Mouse (Mus musculus): ENCODE results near the gene Ankrd34c. TPM values are rescaled to one million over a fixed set of nuclear protein-coding genes. Genes with fewer than 3 reads are reported as not detected.

The Ankrd34c gene
- polyA plus RNA-seq (2011; ENCODE audit: insufficient read depth, insufficient read length, low read depth, missing spikeins): not detected in 2 replicates

GRCm38 (mm10) chr9:89738295-89738694 lies at the start of gene Ankrd34c:
Gene Ankrd34c, minus strand, starts transcription at chr9:89738475.
- H3K9ac ChIP-seq (ENCODE audit: low read depth, poor library complexity, severe bottlenecking): no peak within 1 kb of the TSS
- TF ChIP-seq CTCF (IDR thresholded peaks at IDR 0.05; ENCODE audit: low read depth, low read length) (no peak), EP300 (IDR thresholded peaks at IDR 0.05; ENCODE audit: insufficient read depth, low read depth, low read length) (no peak), POLR2A (IDR thresholded peaks at IDR 0.05; ENCODE audit: insufficient read depth, low read length) (no peak)
- H3K27ac ChIP-seq (ENCODE audit: insufficient read depth, low read length): no peak within 1 kb of the TSS
- no peaks in the 10 kb centered on the region for H3K36me3 ChIP-seq (ENCODE audit: control insufficient read depth, insufficient read depth, low read length, poor library complexity, severe bottlenecking)
- no peak within 1 kb of the TSS for H3K4me3 ChIP-seq (ENCODE audit: low read depth, low read length)
- no peaks in the 10 kb centered on the region for H3K27me3 ChIP-seq (ENCODE audit: control insufficient read depth, insufficient read depth, low read length, poor library complexity, severe bottlenecking)
- H3K9me3 ChIP-seq (replicated peaks; ENCODE audit: control insufficient read depth, insufficient read depth, low read length, poor library complexity, severe bottlenecking): no peaks in the 10 kb centered on the region
- H3K4me1 ChIP-seq (ENCODE audit: control insufficient read depth, insufficient read depth, low read length): no peaks in the 10 kb centered on the region

- no peaks in the 10 kb centered on the region for H3K9me3 ChIP-seq (replicated peaks; ENCODE audit: control insufficient read depth, insufficient read depth, low read length, poor library complexity, severe bottlenecking)
- H3K4me1 ChIP-seq (ENCODE audit: control insufficient read depth, insufficient read depth, low read length): no peaks in the 10 kb centered on the region
- TF ChIP-seq CTCF (IDR thresholded peaks at IDR 0.05; ENCODE audit: low read depth, low read length): no peak
- no peak for TF ChIP-seq EP300 (IDR thresholded peaks at IDR 0.05; ENCODE audit: insufficient read depth, low read depth, low read length)
- no peak for TF ChIP-seq POLR2A (IDR thresholded peaks at IDR 0.05; ENCODE audit: insufficient read depth, low read length)
- H3K36me3 ChIP-seq (ENCODE audit: control insufficient read depth, insufficient read depth, low read length, poor library complexity, severe bottlenecking): no peaks in the 10 kb centered on the region
- no peaks in the 10 kb centered on the region; the same call in 1 of the 2 replicates for H3K27me3 ChIP-seq (ENCODE audit: control insufficient read depth, insufficient read depth, low read length, poor library complexity, severe bottlenecking)
- no peak overlapping the region for H3K4me3 ChIP-seq (ENCODE audit: low read depth, low read length)
- H3K9ac ChIP-seq (ENCODE audit: low read depth, poor library complexity, severe bottlenecking): no peak overlapping the region
- no peak overlapping the region for H3K27ac ChIP-seq (ENCODE audit: insufficient read depth, low read length)
These were observed 49.3 kb upstream of the Ankrd34c start for GRCm38 (mm10) chr9:89787532-89787931.

- no peaks in the 10 kb centered on the region for H3K36me3 ChIP-seq (ENCODE audit: control insufficient read depth, insufficient read depth, low read length, poor library complexity, severe bottlenecking)
- H3K9ac ChIP-seq (ENCODE audit: low read depth, poor library complexity, severe bottlenecking): no peak overlapping the region
- H3K9me3 ChIP-seq (replicated peaks; ENCODE audit: control insufficient read depth, insufficient read depth, low read length, poor library complexity, severe bottlenecking): no peaks in the 10 kb centered on the region
- H3K4me1 ChIP-seq (ENCODE audit: control insufficient read depth, insufficient read depth, low read length): no peaks in the 10 kb centered on the region
- H3K4me3 ChIP-seq (ENCODE audit: low read depth, low read length): no peak overlapping the region
- no peak overlapping the region for H3K27ac ChIP-seq (ENCODE audit: insufficient read depth, low read length)
- H3K27me3 ChIP-seq (ENCODE audit: control insufficient read depth, insufficient read depth, low read length, poor library complexity, severe bottlenecking): no peaks in the 10 kb centered on the region; the same call in 1 of the 2 replicates
- no peak for TF ChIP-seq POLR2A (IDR thresholded peaks at IDR 0.05; ENCODE audit: insufficient read depth, low read length)
- TF ChIP-seq CTCF (IDR thresholded peaks at IDR 0.05; ENCODE audit: low read depth, low read length): no peak
- no peak for TF ChIP-seq EP300 (IDR thresholded peaks at IDR 0.05; ENCODE audit: insufficient read depth, low read depth, low read length)
These were observed 43.2 kb upstream of the Ankrd34c start for GRCm38 (mm10) chr9:89781395-89781927.

- no peak for TF ChIP-seq CTCF (IDR thresholded peaks at IDR 0.05; ENCODE audit: low read depth, low read length)
- no peak for TF ChIP-seq POLR2A (IDR thresholded peaks at IDR 0.05; ENCODE audit: insufficient read depth, low read length)
- no peak for TF ChIP-seq EP300 (IDR thresholded peaks at IDR 0.05; ENCODE audit: insufficient read depth, low read depth, low read length)
- H3K27ac ChIP-seq (ENCODE audit: insufficient read depth, low read length): no peak overlapping the region
- H3K9me3 ChIP-seq (replicated peaks; ENCODE audit: control insufficient read depth, insufficient read depth, low read length, poor library complexity, severe bottlenecking): no peaks in the 10 kb centered on the region
- no peaks in the 10 kb centered on the region; the same call in 1 of the 2 replicates for H3K27me3 ChIP-seq (ENCODE audit: control insufficient read depth, insufficient read depth, low read length, poor library complexity, severe bottlenecking)
- no peaks in the 10 kb centered on the region for H3K4me1 ChIP-seq (ENCODE audit: control insufficient read depth, insufficient read depth, low read length)
- no peak overlapping the region for H3K4me3 ChIP-seq (ENCODE audit: low read depth, low read length)
- no peaks in the 10 kb centered on the region for H3K36me3 ChIP-seq (ENCODE audit: control insufficient read depth, insufficient read depth, low read length, poor library complexity, severe bottlenecking)
- H3K9ac ChIP-seq (ENCODE audit: low read depth, poor library complexity, severe bottlenecking): no peak overlapping the region
These were observed 41.0 kb upstream of the Ankrd34c start for GRCm38 (mm10) chr9:89779237-89779636.

GRCm38 (mm10) chr9:89771153-89771552 lies 32.9 kb upstream of the Ankrd34c start:
- TF ChIP-seq EP300 (IDR thresholded peaks at IDR 0.05; ENCODE audit: insufficient read depth, low read depth, low read length) (no peak), POLR2A (IDR thresholded peaks at IDR 0.05; ENCODE audit: insufficient read depth, low read length) (no peak), CTCF (IDR thresholded peaks at IDR 0.05; ENCODE audit: low read depth, low read length) (no peak)
- H3K27ac ChIP-seq (ENCODE audit: insufficient read depth, low read length): no peak overlapping the region
- no peaks in the 10 kb centered on the region for H3K36me3 ChIP-seq (ENCODE audit: control insufficient read depth, insufficient read depth, low read length, poor library complexity, severe bottlenecking)
- no peaks in the 10 kb centered on the region for H3K9me3 ChIP-seq (replicated peaks; ENCODE audit: control insufficient read depth, insufficient read depth, low read length, poor library complexity, severe bottlenecking)
- H3K27me3 ChIP-seq (ENCODE audit: control insufficient read depth, insufficient read depth, low read length, poor library complexity, severe bottlenecking): no peaks in the 10 kb centered on the region
- H3K4me1 ChIP-seq (ENCODE audit: control insufficient read depth, insufficient read depth, low read length): no peaks in the 10 kb centered on the region
- H3K4me3 ChIP-seq (ENCODE audit: low read depth, low read length): no peak overlapping the region
- no peak overlapping the region for H3K9ac ChIP-seq (ENCODE audit: low read depth, poor library complexity, severe bottlenecking)

GRCm38 (mm10) chr9:89762017-89762416 lies 23.7 kb upstream of the Ankrd34c start:
- TF ChIP-seq CTCF (IDR thresholded peaks at IDR 0.05; ENCODE audit: low read depth, low read length) (no peak), POLR2A (IDR thresholded peaks at IDR 0.05; ENCODE audit: insufficient read depth, low read length) (no peak)
- H3K4me1 ChIP-seq (ENCODE audit: control insufficient read depth, insufficient read depth, low read length): no peaks in the 10 kb centered on the region
- no peak overlapping the region for H3K27ac ChIP-seq (ENCODE audit: insufficient read depth, low read length)
- no peaks in the 10 kb centered on the region for H3K9me3 ChIP-seq (replicated peaks; ENCODE audit: control insufficient read depth, insufficient read depth, low read length, poor library complexity, severe bottlenecking)
- no peaks in the 10 kb centered on the region for H3K27me3 ChIP-seq (ENCODE audit: control insufficient read depth, insufficient read depth, low read length, poor library complexity, severe bottlenecking)
- no peaks in the 10 kb centered on the region for H3K36me3 ChIP-seq (ENCODE audit: control insufficient read depth, insufficient read depth, low read length, poor library complexity, severe bottlenecking)
- H3K4me3 ChIP-seq (ENCODE audit: low read depth, low read length): no peak overlapping the region
- H3K9ac ChIP-seq (ENCODE audit: low read depth, poor library complexity, severe bottlenecking): no peak overlapping the region
